ENCODE assay signal across 8 mouse cellular contexts in genomic region chr4:8084954-8085639, GRCm38 (mm10).
DNase-seq lines count a peak whose midpoint lies in the region; ATAC-seq lines count a peak whose summit lies in the region.

No protein-coding gene starts in this region.

- WGBS in liver, embryonic 12.5 days (ENCODE audit: insufficient replicate concordance), result 21% methylated on average over 16 of the region's 16 CpGs
- WGBS in midbrain, embryonic 14.5 days, result 34% methylated on average over 16 of the region's 16 CpGs

- ATAC-seq in liver, embryonic 12.5 days, result no peak
- peak; percentile 83 for ATAC-seq in midbrain, embryonic 14.5 days (ENCODE audit: low FRiP score, low TSS enrichment)

- no peak overlapping the region for H3K4me2 ChIP-seq in liver, embryonic 12.5 days
- H3K4me2 ChIP-seq in midbrain, embryonic 14.5 days (ENCODE audit: low read length), result no peak overlapping the region

- no peak overlapping the region for H3K9ac ChIP-seq in liver, embryonic 12.5 days
- H3K9ac ChIP-seq in midbrain, embryonic 14.5 days (replicated peaks; ENCODE audit: low read length), result no peak overlapping the region

- H3K4me1 ChIP-seq in liver, embryonic 12.5 days, result no peaks in the 10 kb centered on the region
- H3K4me1 ChIP-seq in midbrain, embryonic 14.5 days (ENCODE audit: control insufficient read depth, insufficient read depth, low read length), result no peaks in the 10 kb centered on the region

- no peaks in the 10 kb centered on the region for H3K9me3 ChIP-seq in liver, embryonic 12.5 days (replicated peaks)
- no peaks in the 10 kb centered on the region for H3K9me3 ChIP-seq in midbrain, embryonic 14.5 days (ENCODE audit: control insufficient read depth, low read length)

- no peaks in the 10 kb centered on the region for H3K36me3 ChIP-seq in liver, embryonic 12.5 days
- no peaks in the 10 kb centered on the region for H3K36me3 ChIP-seq in midbrain, embryonic 14.5 days (ENCODE audit: control insufficient read depth, insufficient read depth, low read length)

- H3K27me3 ChIP-seq in liver, embryonic 12.5 days (replicated peaks), result no peaks in the 10 kb centered on the region
- H3K27me3 ChIP-seq in midbrain, embryonic 14.5 days (ENCODE audit: control insufficient read depth, insufficient read depth, low read length), result no peaks in the 10 kb centered on the region

- intact Hi-C loops in left cerebral cortex, postnatal 36 days (cut with DNase I), result loop anchor here (5.0 to 10.0 kb wide), 3 partner anchors 98 to 1520 kb away; no protein-coding TSS in a partner anchor

- peak; percentile 67 for DNase-seq in liver
- DNase-seq in embryo, embryonic 9.5 days (ENCODE audit: extremely low spot score), result peak; percentile 79
- peak; percentile 35 to 76 for DNase-seq in heart, adult 18-20 months
- peak; percentile 46 for DNase-seq in kidney, adult 11 months
- peak; percentile 69 to 75 for DNase-seq in left cerebral cortex, postnatal 36 days (ENCODE audit: low spot score in 2 of 2)
- peak; percentile 91 for DNase-seq in midbrain, embryonic 14.5 days
- DNase-seq in spleen, adult 18-20 months, result peak; percentile 8 to 54

- H3K4me3 ChIP-seq in liver, embryonic 12.5 days, result no peak overlapping the region
- no peak overlapping the region for H3K4me3 ChIP-seq in midbrain, embryonic 14.5 days (replicated peaks; ENCODE audit: low read depth, low read length)

- no peak overlapping the region for H3K27ac ChIP-seq in liver, embryonic 12.5 days
- no peak overlapping the region for H3K27ac ChIP-seq in midbrain, embryonic 14.5 days (replicated peaks; ENCODE audit: low read depth, low read length)

Comparison
In these comparisons a context has a peak if more than half of its experiments do, and no peak if none do; other contexts are left out.
1. DNase-seq: peak in every context shown above with its lines; median percentile 91 in midbrain, embryonic 14.5 days; 79 in embryo, embryonic 9.5 days; 72 in left cerebral cortex, postnatal 36 days; 67 in liver; 56 in heart, adult 18-20 months; 46 in kidney, adult 11 months; 31 in spleen, adult 18-20 months.